Mouse (Mus musculus) megakaryocyte progenitor cell, adult 5-6 weeks (primary cell): ENCODE results near the gene Commd4. TPM values are rescaled to one million over a fixed set of nuclear protein-coding genes. Genes with fewer than 3 reads are reported as not detected.
"Not testable (repeated sequence)": the region's sequence is repeated elsewhere in the genome, so short reads cannot be mapped to it uniquely, and the experiment has no call there.

Experiments used
- ATAC-seq: replicated peaks from 2 replicates; pipeline ENCODE4 v1.8.0; 2016; ENCODE audit warnings: mild to moderate bottlenecking, moderate TSS enrichment, inconsistent platforms; ENCODE audit not compliant: poor library complexity
- total RNA-seq, 2 experiments: library from RNA; stranded (forward) in 1 of 2; stranded (reverse) in 1 of 2; fragments of 157-497, 149-512 nt in 1 of 2; fragments of 200-1000 nt in 1 of 2; gene quantifications; 2 replicates each; pipeline versions ENCODE4 v1.2.3 to v1.2.4; 2015 to 2017

Commd4 gene
- 74.4 and 76.3 TPM in 2 replicates for total RNA-seq (2015)
- total RNA-seq (2017) = 92.0 and 128 TPM in 2 replicates

GRCm38 (mm10) chr9:57158013-57158470 is at the start of gene Commd4:
Gene Commd4, minus strand, starts transcription at chr9:57158331.
- ATAC-seq = peak; percentile 86

GRCm38 (mm10) chr9:57206896-57207295 is 48.8 kb upstream of the Commd4 start:
- no peak for ATAC-seq

- ATAC-seq = not testable (repeated sequence)
These were observed 45.4 kb upstream of the Commd4 start for GRCm38 (mm10) chr9:57203571-57203970.

GRCm38 (mm10) chr9:57202981-57203380 is 44.9 kb upstream of the Commd4 start:
- no peak for ATAC-seq

GRCm38 (mm10) chr9:57197414-57197813 is 39.3 kb upstream of the Commd4 start:
- ATAC-seq = no peak

- ATAC-seq = no peak
These were observed 38.6 kb upstream of the Commd4 start for GRCm38 (mm10) chr9:57196708-57197107.

- ATAC-seq = no peak
These were observed 10.3 kb upstream of the Commd4 start for GRCm38 (mm10) chr9:57168411-57168810.

- ATAC-seq = no peak
These were observed 8.0 kb upstream of the Commd4 start for GRCm38 (mm10) chr9:57166173-57166572.

- no peak for ATAC-seq
These were observed 5.0 kb upstream of the Commd4 start for GRCm38 (mm10) chr9:57163137-57163536.

GRCm38 (mm10) chr9:57162496-57162895 is 4.4 kb upstream of the Commd4 start:
- peak; percentile 64 for ATAC-seq

GRCm38 (mm10) chr9:57158506-57158905 is 375 bp upstream of the Commd4 start:
- no peak for ATAC-seq

- ATAC-seq = no peak
These were observed 632 bp downstream of the Commd4 start for GRCm38 (mm10) chr9:57157499-57157898.

GRCm38 (mm10) chr9:57156823-57157222 is 1.3 kb downstream of the Commd4 start:
- ATAC-seq = no peak

GRCm38 (mm10) chr9:57156383-57156782 is 1.7 kb downstream of the Commd4 start:
- ATAC-seq = no peak

- no peak for ATAC-seq
These were observed 5.8 kb downstream of the Commd4 start for GRCm38 (mm10) chr9:57152331-57152730.

- no peak for ATAC-seq
These were observed 7.9 kb downstream of the Commd4 start for GRCm38 (mm10) chr9:57150192-57150591.

- no peak for ATAC-seq
These were observed 9.1 kb downstream of the Commd4 start for GRCm38 (mm10) chr9:57149021-57149420.

- ATAC-seq = peak; percentile 88
These were observed 9.8 kb downstream of the Commd4 start, which contains the start of gene Neil1 for GRCm38 (mm10) chr9:57148144-57148878. Gene Neil1, minus strand, starts transcription at chr9:57148305.

- ATAC-seq = no peak
These were observed 10.7 kb downstream of the Commd4 start for GRCm38 (mm10) chr9:57147205-57148143.

- no peak for ATAC-seq
These were observed 11.6 kb downstream of the Commd4 start for GRCm38 (mm10) chr9:57146451-57147066.

- ATAC-seq = no peak
These were observed 13.3 kb downstream of the Commd4 start for GRCm38 (mm10) chr9:57144830-57145229.
